Mouse (Mus musculus) CD4-positive, CD25-positive, alpha-beta regulatory T cell, adult 2 months (primary cell): Measurements from ENCODE around the gene Immp2l.
"Not testable (repeated sequence)": the region's sequence is repeated elsewhere in the genome, so short reads cannot be mapped to it uniquely, and the experiment has no call there.

Experiments used
- DNase-seq: peaks from one replicate; pipeline ENCODE4 v3.0.0-alpha.2; 2012; ENCODE audit warnings: low read depth, low spot score

The Immp2l gene

DNA sequence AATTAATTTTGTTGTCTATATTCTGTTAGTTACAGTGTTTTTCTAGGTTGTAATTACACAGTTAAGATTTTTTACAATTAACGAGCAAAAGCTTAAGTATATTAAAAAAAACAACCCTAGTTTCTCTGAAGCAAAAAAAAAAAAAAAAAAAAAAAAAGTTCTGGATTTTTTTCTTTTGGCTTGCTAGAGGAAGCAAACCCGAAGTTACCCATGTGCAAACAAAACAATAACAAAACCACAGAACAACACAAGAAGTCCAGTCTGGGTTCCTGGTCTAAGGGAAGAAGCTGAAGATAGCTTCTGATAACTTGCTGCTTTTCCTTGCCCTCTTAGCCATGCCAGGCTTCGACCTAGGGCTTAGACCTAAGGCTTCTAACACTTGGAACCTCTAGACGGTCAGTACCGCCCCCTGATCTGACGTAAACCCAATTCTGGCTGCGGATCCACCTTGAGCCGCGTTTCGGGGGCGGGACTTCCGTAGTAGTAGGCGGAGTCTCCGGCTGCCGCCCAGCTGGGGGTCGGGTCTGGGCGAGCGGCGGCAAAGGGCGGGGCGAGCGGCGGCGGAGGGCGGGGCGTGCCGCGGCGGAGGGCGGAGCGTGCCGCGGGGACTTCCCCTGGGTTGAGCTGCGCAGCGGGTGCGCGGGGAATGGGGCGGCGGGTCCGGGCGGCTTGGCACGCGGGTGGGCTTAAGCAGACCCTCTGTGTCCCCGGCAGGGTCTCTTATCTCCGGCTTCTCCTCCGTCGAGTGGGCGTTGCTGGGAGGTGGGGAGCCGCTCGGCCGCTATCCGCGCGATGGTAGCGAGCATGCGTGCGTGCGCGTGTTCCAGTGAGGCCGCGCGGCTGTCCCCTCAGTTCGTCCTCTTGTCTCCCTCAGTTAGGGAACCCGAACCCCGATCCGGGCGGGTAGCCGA lies at the start of gene Immp2l:
Gene Immp2l (plus strand): TSS at position 580 of the 911 bp plus-strand sequence.
- DNase-seq = peak; percentile 99

DNA sequence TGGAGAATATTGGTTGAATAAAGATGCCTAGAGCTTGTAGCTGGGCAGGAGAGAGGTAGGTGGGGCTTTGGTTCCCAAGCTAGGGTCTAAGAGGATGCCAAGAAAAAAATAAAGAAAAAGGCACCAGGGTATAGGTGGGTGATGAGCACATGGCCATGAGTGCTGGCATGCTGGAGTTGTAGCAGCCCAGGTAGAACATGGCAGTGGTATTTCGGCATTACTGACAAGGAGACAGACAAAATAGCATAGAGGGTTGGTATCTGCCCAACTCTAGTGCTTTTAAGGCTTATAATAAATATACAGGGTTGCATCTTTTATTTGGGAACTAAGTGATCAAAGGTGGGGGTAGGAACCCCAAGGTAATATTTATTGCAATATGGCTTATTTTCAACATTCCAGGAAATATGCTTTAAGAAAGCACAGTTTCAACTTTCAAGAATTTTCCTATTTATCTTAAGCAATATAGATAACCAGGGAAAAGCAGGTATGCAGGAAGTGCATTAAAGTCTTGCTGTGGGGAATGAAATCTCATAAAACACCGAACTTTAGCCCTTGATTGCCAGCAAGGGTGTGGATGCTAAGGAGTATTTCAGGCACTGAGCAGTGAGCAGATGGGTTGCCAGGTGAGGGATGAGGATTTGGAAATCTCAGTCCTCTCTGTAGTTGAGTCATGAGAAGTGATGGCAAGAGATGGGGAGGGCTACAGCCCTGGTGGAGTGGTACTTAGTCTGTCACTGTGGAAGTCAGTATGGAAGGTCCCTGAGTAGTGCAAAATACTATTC lies 45.0 kb upstream of the Immp2l start:
- no peak for DNase-seq

- no peak for DNase-seq
Measured at GRCm38 (mm10) chr12:40979716-40980115, 44.2 kb upstream of the Immp2l start.

DNA sequence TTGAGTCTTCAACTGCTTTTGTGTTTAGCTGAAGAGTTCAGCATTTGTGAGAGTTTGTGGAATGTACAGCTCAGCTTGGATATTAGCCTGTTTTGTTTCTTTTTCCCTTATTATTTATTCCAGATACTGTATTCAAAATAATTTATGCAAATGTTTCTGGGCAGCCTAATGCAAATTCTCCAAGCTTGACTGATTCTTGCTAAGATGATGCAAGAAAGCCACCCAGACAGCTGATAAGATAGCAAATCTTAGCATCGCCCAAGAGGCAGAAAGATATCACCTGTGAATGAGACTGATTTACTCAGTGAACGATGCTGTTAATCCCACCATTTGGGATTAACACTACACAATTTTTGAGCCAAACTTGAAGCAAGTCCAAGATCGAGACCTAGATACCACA lies 43.7 kb upstream of the Immp2l start:
- no peak for DNase-seq

- DNase-seq = no peak
Measured at GRCm38 (mm10) chr12:40983021-40983420, 40.9 kb upstream of the Immp2l start.

DNA sequence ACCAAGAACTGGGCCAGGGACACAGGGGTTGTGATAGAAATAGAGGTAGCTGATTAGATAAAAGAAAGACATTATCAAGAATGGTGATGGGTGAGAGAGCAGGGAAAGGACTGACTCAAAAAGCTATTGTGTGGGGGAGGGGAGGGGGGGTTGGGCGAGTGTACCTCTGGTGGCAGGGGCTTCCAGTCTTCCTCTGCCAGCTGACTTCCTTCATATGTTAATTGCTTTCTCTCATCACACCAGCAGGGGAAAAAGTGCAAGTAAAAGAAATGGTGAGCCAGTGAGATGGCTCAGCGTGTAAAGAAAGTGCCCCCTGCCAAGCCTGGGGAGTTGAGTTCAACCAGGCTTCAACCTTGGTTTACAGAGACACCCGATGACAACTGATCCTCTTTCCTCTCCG lies 39.2 kb upstream of the Immp2l start:
- no peak for DNase-seq

DNA sequence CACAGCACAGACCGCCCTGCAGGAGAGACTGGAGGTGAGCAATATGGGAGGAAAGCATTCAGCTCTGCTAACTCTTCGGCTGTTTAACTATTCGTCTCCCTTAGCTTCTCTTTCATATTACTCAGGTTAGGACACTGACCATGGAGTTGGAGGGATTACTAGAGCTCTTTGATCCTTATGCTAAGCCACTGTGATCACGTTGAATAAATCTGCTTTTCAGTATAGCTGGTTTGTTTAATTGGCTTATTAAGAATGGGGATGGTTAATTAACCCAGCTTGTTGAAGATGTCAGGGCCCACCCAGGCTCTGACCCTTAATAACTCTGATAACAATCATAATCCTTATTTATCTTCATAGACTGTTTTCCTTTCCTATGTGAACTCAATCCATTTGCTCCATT lies 38.1 kb upstream of the Immp2l start:
- no peak for DNase-seq

DNA sequence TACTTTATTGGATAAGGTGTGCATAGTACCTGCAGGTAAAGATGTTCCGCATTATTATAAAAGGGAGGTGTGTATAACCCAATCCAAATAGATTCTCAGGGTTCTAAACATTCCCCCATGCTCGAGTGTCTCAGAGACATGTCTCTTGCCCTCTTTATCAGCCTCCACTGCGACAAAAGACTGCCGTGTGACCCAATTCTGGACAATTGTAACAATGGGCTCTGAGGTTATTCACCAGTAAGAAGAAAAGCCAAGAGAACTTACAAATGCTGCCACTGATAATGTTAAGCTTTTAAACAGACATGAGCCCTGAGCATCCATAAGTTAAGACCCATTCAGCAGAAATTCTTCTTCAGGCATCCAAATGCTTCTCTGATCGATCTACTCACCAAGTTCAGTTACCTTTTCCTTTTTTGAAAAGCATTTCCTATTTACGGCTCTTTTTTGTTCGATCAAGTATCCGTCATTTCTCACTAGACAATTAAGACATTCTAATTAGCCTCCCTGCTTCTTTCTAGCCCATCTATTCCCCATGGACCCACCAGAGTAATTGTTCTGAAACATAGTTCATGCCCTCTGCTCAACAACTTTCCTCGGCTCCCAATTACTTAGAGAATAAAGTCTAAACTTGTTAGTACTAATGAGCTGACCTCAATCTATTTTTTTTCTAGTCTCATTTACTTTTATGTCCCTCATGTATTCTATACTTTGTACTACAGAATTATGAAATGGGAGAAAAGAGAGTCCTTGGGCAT lies 35.4 kb upstream of the Immp2l start:
- no peak for DNase-seq

DNA sequence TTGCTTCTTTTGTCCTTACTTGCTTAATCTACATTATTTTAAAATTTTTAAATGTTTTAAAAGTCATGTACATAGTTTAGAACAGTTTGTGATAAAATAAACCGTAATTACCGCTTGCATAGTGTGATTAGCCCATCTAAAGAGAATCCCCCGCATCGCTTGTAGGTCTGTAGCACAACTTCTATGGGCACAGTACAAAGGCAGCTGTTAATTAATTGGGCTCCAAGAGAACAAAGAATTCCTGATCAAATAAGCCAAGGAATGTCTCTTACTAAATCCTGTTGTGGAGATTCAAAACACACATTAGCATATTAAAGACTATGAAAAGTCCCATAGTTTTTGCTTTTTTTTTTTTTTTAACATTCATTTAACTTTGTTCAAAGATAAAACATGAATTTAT lies 32.2 kb upstream of the Immp2l start:
- DNase-seq = no peak

GRCm38 (mm10) chr12:40992237-40992636 lies 31.7 kb upstream of the Immp2l start:
- not testable (repeated sequence) for DNase-seq

DNA sequence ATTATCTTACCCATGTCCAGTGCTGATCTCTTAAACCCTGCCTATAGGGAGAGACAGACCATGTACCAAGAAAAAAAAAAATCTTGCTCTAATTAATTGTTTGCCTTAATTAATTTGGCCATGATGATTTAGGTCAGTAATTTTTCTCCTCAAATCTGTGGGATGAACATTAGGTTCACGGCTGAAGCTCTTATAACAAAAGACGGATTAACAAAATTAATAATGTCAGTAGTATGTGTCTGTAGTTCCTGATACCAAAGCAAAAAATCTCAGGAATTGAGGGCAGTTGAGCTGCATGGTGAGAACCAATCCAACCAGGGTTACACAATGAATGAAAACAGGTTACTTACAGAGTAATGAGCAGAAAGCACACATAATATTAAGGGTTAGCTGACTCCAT lies 29.0 kb upstream of the Immp2l start:
- no peak for DNase-seq

- DNase-seq = no peak
Measured at GRCm38 (mm10) chr12:40995618-40996370, 28.1 kb upstream of the Immp2l start.

DNA sequence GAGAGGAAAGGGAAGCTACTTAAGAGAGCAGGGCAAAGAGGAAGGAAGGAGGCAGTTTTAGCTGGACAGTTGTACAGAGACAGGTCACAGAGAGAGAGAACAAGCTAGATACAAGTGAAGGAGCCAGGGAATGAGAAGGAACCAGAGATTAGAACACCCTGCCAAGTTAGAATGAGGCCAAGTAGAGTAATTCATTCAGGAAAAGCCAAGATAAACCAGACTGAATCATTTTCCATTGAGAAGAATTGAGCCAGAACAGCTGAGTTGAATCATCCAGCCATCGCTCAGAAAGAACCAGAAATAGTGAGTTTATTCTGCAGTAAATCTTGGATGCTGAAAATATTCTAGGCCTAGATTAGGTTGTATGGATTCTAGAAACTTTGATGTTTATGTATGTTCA lies 1.4 kb upstream of the Immp2l start:
- no peak for DNase-seq

- DNase-seq = no peak
Measured at GRCm38 (mm10) chr12:41024512-41024911, 622 bp downstream of the Immp2l start.

GRCm38 (mm10) chr12:41027485-41027884 lies 3.6 kb downstream of the Immp2l start:
- DNase-seq = no peak

- DNase-seq = peak; percentile 43
Measured at GRCm38 (mm10) chr12:41031119-41031518, 7.2 kb downstream of the Immp2l start.

- no peak for DNase-seq
Measured at GRCm38 (mm10) chr12:41033196-41033595, 9.3 kb downstream of the Immp2l start.

DNA sequence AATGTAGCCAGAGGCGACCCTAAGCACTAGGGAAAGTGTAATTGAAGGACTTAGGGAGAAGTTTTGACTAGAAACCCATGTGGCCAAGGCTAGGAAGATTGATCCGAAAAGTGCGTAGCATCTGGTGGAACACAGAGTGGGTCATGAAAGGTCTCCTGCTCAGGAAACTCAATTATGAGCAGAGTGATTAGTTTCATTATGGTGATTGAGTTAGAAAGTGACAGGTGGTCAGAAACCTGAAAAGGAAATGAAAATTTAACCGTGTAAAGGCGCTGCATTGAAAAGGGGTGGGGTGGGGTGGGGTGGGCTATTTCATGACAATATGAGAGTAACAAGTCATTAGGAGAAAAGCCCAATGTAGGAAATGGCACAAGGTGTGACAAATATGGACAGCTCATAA lies 15.9 kb downstream of the Immp2l start:
- DNase-seq = no peak

DNA sequence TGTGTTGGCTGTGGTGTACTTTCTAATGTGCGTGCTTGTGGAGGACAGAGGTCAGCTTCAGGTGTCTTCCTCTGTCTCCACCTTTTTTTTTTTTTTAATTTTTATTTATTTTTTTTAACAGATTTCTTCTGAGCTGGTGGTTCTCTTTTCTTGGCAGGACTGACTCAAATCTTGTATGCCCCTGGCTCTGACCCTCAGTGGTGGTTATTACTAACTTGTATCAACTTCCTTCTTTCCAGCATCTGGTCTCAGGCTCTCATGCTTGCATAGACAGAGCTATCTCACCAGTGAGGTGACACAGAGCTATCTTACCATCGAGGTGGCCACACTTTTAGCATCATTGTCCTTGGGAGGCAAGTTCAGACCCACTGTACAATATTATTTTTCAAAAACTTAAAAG lies 17.8 kb downstream of the Immp2l start:
- no peak for DNase-seq

DNA sequence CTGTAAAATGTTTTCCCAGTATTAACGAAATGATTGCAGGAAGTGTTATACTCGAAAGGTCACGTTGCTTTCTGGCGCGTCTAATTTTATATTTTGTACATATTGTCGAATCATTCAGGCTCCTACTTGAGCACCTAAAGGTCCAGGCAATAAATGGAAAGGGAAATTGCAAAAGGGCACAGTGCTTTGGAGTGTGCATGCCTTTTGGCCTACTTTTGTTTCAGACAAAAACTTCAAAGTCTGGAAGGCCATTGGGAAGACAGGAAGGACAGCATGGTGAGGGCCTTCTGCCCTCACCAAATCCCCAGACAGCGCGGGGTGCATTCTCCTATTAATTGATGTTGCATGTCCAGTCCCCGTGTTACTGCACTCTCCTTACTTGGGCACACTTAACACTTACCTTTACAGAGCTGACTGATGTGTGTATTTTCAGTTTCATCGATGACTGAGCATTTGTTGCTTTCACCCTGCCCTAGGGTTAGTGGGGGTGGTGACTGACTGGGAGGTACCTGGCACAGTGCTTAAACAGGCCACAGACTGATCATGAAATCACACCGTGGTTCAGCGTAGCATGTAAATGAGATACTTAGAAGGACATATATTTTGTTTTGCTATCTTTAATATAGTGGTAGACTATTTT lies 20.7 kb downstream of the Immp2l start:
- peak; percentile 13 for DNase-seq
